Mouse (Mus musculus) brain, embryonic 14.5 days (tissue): ENCODE data around the gene H2-DMa.

ENCODE experiments used
- CTCF ChIP-seq: fragments of 200-500 bp; IDR thresholded peaks from 2 replicates; pipeline ENCODE4 v1.5.1; 2012; ENCODE audit warnings: inconsistent platforms, mild to moderate bottlenecking, moderate library complexity, borderline replicate concordance; ENCODE audit not compliant: insufficient read depth, insufficient read length; ENCODE audit errors: extremely low read depth
- POLR2A ChIP-seq: fragments of 200-500 bp; IDR thresholded peaks from 2 replicates; pipeline ENCODE4 v1.6.1; 2012; ENCODE audit warnings: mild to moderate bottlenecking, inconsistent platforms, borderline replicate concordance; ENCODE audit not compliant: poor library complexity, insufficient read depth, insufficient read length, severe bottlenecking; ENCODE audit errors: extremely low read depth

DNA sequence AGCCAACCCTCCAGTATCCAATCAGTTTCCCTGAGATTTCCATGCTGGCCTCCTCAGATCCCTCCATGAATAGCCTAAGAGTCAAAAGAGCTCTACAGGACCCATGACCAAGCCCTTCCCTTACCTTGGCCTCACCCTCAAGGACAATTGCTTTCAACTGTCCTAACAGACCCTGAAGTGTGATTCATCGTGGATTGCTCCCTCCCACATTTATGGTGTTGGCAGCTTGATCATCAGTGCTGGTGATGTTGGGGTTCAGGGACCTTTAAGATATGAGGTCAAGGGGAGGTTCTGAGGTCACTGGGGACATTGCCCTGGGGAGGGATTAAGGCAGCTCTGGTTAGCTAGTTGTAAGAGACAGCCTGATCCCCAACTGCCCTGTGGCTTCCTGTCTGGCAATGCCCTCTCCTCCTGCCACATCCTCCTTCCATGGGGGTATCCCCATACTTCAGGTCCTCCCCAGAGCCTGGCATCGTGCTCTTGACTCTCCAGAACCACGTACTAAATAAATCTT lies 22.8 kb upstream of the H2-DMa start:
- TF ChIP-seq POLR2A: no peak
- TF ChIP-seq CTCF: no peak
